Mouse (Mus musculus) CH12.LX (cell line): ENCODE data around the gene Bphl.

ENCODE experiments used
- CTCF ChIP-seq, 2 experiments: IDR thresholded peaks in 1 of 2; conservative IDR thresholded peaks in 1 of 2; 2 replicates each; pipeline ENCODE4 v1.5.1; 2011 to 2012; ENCODE audit warnings: low read depth in 2 of 2, low read length in 2 of 2, improper control_type of control experiment in 1 of 2, inconsistent platforms in 1 of 2, mild to moderate bottlenecking in 1 of 2, moderate library complexity in 1 of 2
- EP300 ChIP-seq: IDR thresholded peaks from 2 replicates; pipeline ENCODE4 v1.6.1; 2011; ENCODE audit warnings: low read length, improper control_type of control experiment
- MAFK ChIP-seq: IDR thresholded peaks from 2 replicates; pipeline ENCODE4 v1.6.1; 2011; ENCODE audit warnings: low read length, improper control_type of control experiment; ENCODE audit not compliant: insufficient replicate concordance
- MXI1 ChIP-seq: IDR thresholded peaks from 2 replicates; pipeline ENCODE4 v1.6.1; 2011; ENCODE audit warnings: mild to moderate bottlenecking, low read depth, low read length, improper control_type of control experiment
- NELFE ChIP-seq: IDR thresholded peaks from 2 replicates; pipeline ENCODE4 v1.6.1; 2011; ENCODE audit warnings: low read depth, low read length, improper control_type of control experiment
- PAX5 ChIP-seq: IDR thresholded peaks from 2 replicates; pipeline ENCODE4 v1.6.1; 2012; ENCODE audit warnings: low read length, inconsistent platforms, mixed read lengths
- POLR2A ChIP-seq: IDR thresholded peaks from 2 replicates; pipeline ENCODE4 v1.6.1; 2011; ENCODE audit warnings: low read depth, mild to moderate bottlenecking, improper control_type of control experiment, low read length
- POLR2AphosphoS2 ChIP-seq: IDR thresholded peaks from 2 replicates; pipeline ENCODE4 v1.6.1; 2011; ENCODE audit warnings: low read depth, low read length, improper control_type of control experiment

- no peak for TF ChIP-seq EP300
- TF ChIP-seq MAFK, result no peak
- TF ChIP-seq CTCF (conservative IDR thresholded peaks at IDR 0.05 in 1 of 2, IDR thresholded peaks at IDR 0.05 in 1 of 2; ENCODE audit: low read depth in 2 of 2, low read length in 2 of 2), result no peak
- no peak for TF ChIP-seq POLR2AphosphoS2
- no peak for TF ChIP-seq MXI1
- no peak for TF ChIP-seq PAX5
- TF ChIP-seq POLR2A, result no peak
- no peak for TF ChIP-seq NELFE
Observed at GRCm38 (mm10) chr13:34007234-34007633, 30.2 kb upstream of the Bphl start.
